Mouse (Mus musculus): ENCODE results near the gene Il24.

Il24 gene

GRCm38 (mm10) chr1:130887354-130887753, at the start of gene Il24:
Il24 (minus strand) TSS chr1:130887454.
- in situ Hi-C loops (cut with MboI, MseI): loop anchor here in 1 of 2 experiments (10.0 kb wide), 1 partner anchor 647 kb away; no protein-coding TSS in a partner anchor

- in situ Hi-C loops (cut with MboI, MseI): no loop called here
Measured at GRCm38 (mm10) chr1:130936351-130936750, 49.1 kb upstream of the Il24 start.

GRCm38 (mm10) chr1:130926484-130926883, 39.2 kb upstream of the Il24 start:
- in situ Hi-C loops (cut with MboI, MseI): loop anchor here in 1 of 2 experiments (5.0 kb wide), 1 partner anchor 49 kb away; no protein-coding TSS in a partner anchor

GRCm38 (mm10) chr1:130918323-130918980, 31.2 kb upstream of the Il24 start:
- in situ Hi-C loops (cut with MboI, MseI): no loop called here

- in situ Hi-C loops (cut with MboI, MseI): no loop called here
Measured at GRCm38 (mm10) chr1:130911401-130912010, 24.3 kb upstream of the Il24 start, which contains the start of gene Il20. Il20 (minus strand) TSS chr1:130911451.

GRCm38 (mm10) chr1:130902505-130902904, 15.3 kb upstream of the Il24 start:
- in situ Hi-C loops (cut with MboI, MseI): no loop called here

- in situ Hi-C loops (cut with MboI, MseI): no loop called here
Measured at GRCm38 (mm10) chr1:130894468-130894867, 7.2 kb upstream of the Il24 start.

- in situ Hi-C loops (cut with MboI, MseI): no loop called here
Measured at GRCm38 (mm10) chr1:130893329-130894040, 6.2 kb upstream of the Il24 start.

GRCm38 (mm10) chr1:130892446-130892845, 5.2 kb upstream of the Il24 start:
- in situ Hi-C loops (cut with MboI, MseI): no loop called here

- in situ Hi-C loops (cut with MboI, MseI): loop anchor here in 1 of 2 experiments (5.0 to 10.0 kb wide), 2 partner anchors 174 to 652 kb away; no protein-coding TSS in a partner anchor
Measured at GRCm38 (mm10) chr1:130883146-130883545, 4.1 kb downstream of the Il24 start.

- in situ Hi-C loops (cut with MboI, MseI): loop anchor here (5.0 to 10.0 kb wide), 4 partner anchors 47 to 655 kb away; no protein-coding TSS in a partner anchor
Measured at GRCm38 (mm10) chr1:130879927-130880326, 7.3 kb downstream of the Il24 start.

- in situ Hi-C loops (cut with MboI, MseI): loop anchor here (5.0 kb wide), 2 partner anchors 49 to 174 kb away; no protein-coding TSS in a partner anchor
Measured at GRCm38 (mm10) chr1:130877889-130878614, 9.2 kb downstream of the Il24 start.

- in situ Hi-C loops (cut with MboI, MseI): loop anchor here (5.0 kb wide), 2 partner anchors 50 to 175 kb away; no protein-coding TSS in a partner anchor
Measured at GRCm38 (mm10) chr1:130876931-130877509, 10.2 kb downstream of the Il24 start.

- in situ Hi-C loops (cut with MboI, MseI): loop anchor here (5.0 kb wide), 2 partner anchors 51 to 176 kb away; no protein-coding TSS in a partner anchor
Measured at GRCm38 (mm10) chr1:130875910-130876309, 11.3 kb downstream of the Il24 start.

GRCm38 (mm10) chr1:130875139-130875538, 12.1 kb downstream of the Il24 start:
- in situ Hi-C loops (cut with MboI, MseI): loop anchor here (5.0 kb wide), 2 partner anchors 52 to 177 kb away; no protein-coding TSS in a partner anchor

GRCm38 (mm10) chr1:130872912-130873311, 14.3 kb downstream of the Il24 start:
- in situ Hi-C loops (cut with MboI, MseI): loop anchor here in 1 of 2 experiments (5.0 kb wide), 1 partner anchor 99 kb away; no protein-coding TSS in a partner anchor

- in situ Hi-C loops (cut with MboI, MseI): no loop called here
Measured at GRCm38 (mm10) chr1:130865541-130866221, 21.6 kb downstream of the Il24 start, which contains the start of gene Fcmr. Fcmr (plus strand) TSS chr1:130865669.

GRCm38 (mm10) chr1:130864741-130865140, 22.5 kb downstream of the Il24 start:
- in situ Hi-C loops (cut with MboI, MseI): no loop called here

- in situ Hi-C loops (cut with MboI, MseI): no loop called here
Measured at GRCm38 (mm10) chr1:130864238-130864637, 23.0 kb downstream of the Il24 start.

- in situ Hi-C loops (cut with MboI, MseI): loop anchor here in 1 of 2 experiments (10.0 kb wide), 1 partner anchor 997 kb away; no protein-coding TSS in a partner anchor
Measured at GRCm38 (mm10) chr1:130857456-130857855, 29.8 kb downstream of the Il24 start.

Measured in T-helper 17 cell (primary cell).